Mouse (Mus musculus) bone marrow macrophage, adult 2 months (primary cell): ENCODE results near the gene Acbd7. TPM values are rescaled to one million over a fixed set of nuclear protein-coding genes. Genes with fewer than 3 reads are reported as not detected.

ENCODE experiments used
- H3K27ac ChIP-seq: 2 replicates; pipeline ENCODE4 v1.5.1; 2012; ENCODE audit warnings: low read depth, low read length; ENCODE audit not compliant: insufficient read depth
- H3K4me1 ChIP-seq: 2 replicates; pipeline ENCODE4 v1.6.1; 2012; ENCODE audit warnings: low read length; ENCODE audit not compliant: control insufficient read depth, insufficient read depth
- H3K4me3 ChIP-seq: 2 replicates; pipeline ENCODE4 v1.5.1; 2012; ENCODE audit warnings: mild to moderate bottlenecking, low read length, moderate library complexity; ENCODE audit not compliant: insufficient read depth
- CTCF ChIP-seq: IDR thresholded peaks from 2 replicates; pipeline ENCODE4 v1.5.1; 2012; ENCODE audit warnings: low read depth, mild to moderate bottlenecking, low read length, moderate library complexity
- POLR2A ChIP-seq: IDR thresholded peaks from 2 replicates; pipeline ENCODE4 v1.6.1; 2012; ENCODE audit warnings: mild to moderate bottlenecking, low read depth, low read length, borderline replicate concordance
- polyA plus RNA-seq: library from polyadenylated mRNA; stranded (reverse); fragments of >200 nt; gene quantifications from 2 replicates; pipeline ENCODE4 v1.2.4, GENCODE M21; 2012; ENCODE audit not compliant: missing spikeins, insufficient read depth, insufficient read length

The Acbd7 gene
- polyA plus RNA-seq, 1 experiment: not detected

GRCm38 (mm10) chr2:3361067-3361466 lies 25.1 kb downstream of the Acbd7 start:
- no peak for TF ChIP-seq POLR2A
- TF ChIP-seq CTCF: no peak
- Histone ChIP-seq H3K27ac (no peak overlapping the region), H3K4me1 (peaks cover 16% of the 10 kb centered on the region), H3K4me3 (no peak overlapping the region)

GRCm38 (mm10) chr2:3365127-3365526 lies 29.2 kb downstream of the Acbd7 start:
- Histone ChIP-seq H3K4me3 (no peak overlapping the region), H3K4me1 (no peaks in the 10 kb centered on the region), H3K27ac (no peak overlapping the region)
- TF ChIP-seq POLR2A (no peak), CTCF (no peak)

- no peak for TF ChIP-seq CTCF
- TF ChIP-seq POLR2A: no peak
- H3K4me1 ChIP-seq: no peaks in the 10 kb centered on the region
- no peak overlapping the region for H3K4me3 ChIP-seq
- H3K27ac ChIP-seq: no peak overlapping the region
Measured at GRCm38 (mm10) chr2:3387105-3387860, 51.3 kb downstream of the Acbd7 start.

Other genes with a start within 250 kb of the Acbd7 start
- gene Fam171a1, start 221.9 kb upstream of the Acbd7 start, polyA plus RNA-seq: 0.32 and 0.35 TPM in 2 replicates
- 18.3 and 20.6 TPM in 2 replicates for gene Nmt2, start 52.0 kb upstream of the Acbd7 start, polyA plus RNA-seq
- gene Rpp38, start 3.5 kb upstream of the Acbd7 start, polyA plus RNA-seq: 4.7 and 5.5 TPM in 2 replicates
- not detected in 2 replicates for gene Olah, start 61.0 kb downstream of the Acbd7 start, polyA plus RNA-seq
- gene Meig1, start 86.5 kb downstream of the Acbd7 start, polyA plus RNA-seq: 2.4 TPM in 1 of 2 replicates, not detected in the other
- gene Dclre1c, start 88.0 kb downstream of the Acbd7 start, polyA plus RNA-seq: 136 and 140 TPM in 2 replicates
- gene Suv39h2, start 138.9 kb downstream of the Acbd7 start, polyA plus RNA-seq: 1.1 and 1.5 TPM in 2 replicates
- 2.5 and 2.7 TPM in 2 replicates for gene Gm45902, start 176.6 kb downstream of the Acbd7 start, polyA plus RNA-seq
- gene Hspa14, start 176.6 kb downstream of the Acbd7 start, polyA plus RNA-seq: 43.0 and 44.3 TPM in 2 replicates
- 0.97 and 1.1 TPM in 2 replicates for gene Cdnf, start 176.9 kb downstream of the Acbd7 start, polyA plus RNA-seq
- 38.3 and 39.0 TPM in 2 replicates for gene Fam107b, start 234.3 kb downstream of the Acbd7 start, polyA plus RNA-seq